27 mouse cellular contexts compared by ENCODE assay signal in genomic region chr10:128601499-128601898, GRCm38 (mm10).
"Had no signal": no experiment of that assay in that cellular context is flagged by ENCODE, and none has a peak within 500 bp of the region (broad histone marks: within the 10 kb centered on the region; RNA-seq: fewer than 3 reads in every experiment).

No protein-coding gene starts in this region.

- ATAC-seq: hindbrain, postnatal 0 days; intestine, embryonic 16.5 days had no signal

- H3K9me3 ChIP-seq: heart, embryonic 13.5 days; heart, embryonic 15.5 days; hindbrain, embryonic 13.5 days; hindbrain, embryonic 15.5 days; kidney, embryonic 15.5 days; limb, embryonic 10.5 days; limb, embryonic 12.5 days; liver, embryonic 13.5 days; liver, embryonic 15.5 days had no signal

- H3K4me2 ChIP-seq: heart, embryonic 11.5 days; heart, embryonic 13.5 days; heart, embryonic 15.5 days; hindbrain, embryonic 13.5 days; hindbrain, embryonic 15.5 days; kidney, embryonic 15.5 days; limb, embryonic 12.5 days; liver, embryonic 11.5 days; liver, embryonic 13.5 days; liver, embryonic 15.5 days had no signal

- DNase-seq: gastrocnemius, postnatal 14 days; gastrocnemius, postnatal 36 days; heart, adult 11 months; heart, adult 2 months; heart, postnatal 14 days; heart, postnatal 36 days; kidney, adult 11 months; kidney, adult 9 months; kidney, postnatal 14 days; kidney, postnatal 36 days; layer of hippocampus, adult 9-11 months; layer of hippocampus, postnatal 36 days; liver, embryonic 13.5 days had no signal

- H3K36me3 ChIP-seq: heart, embryonic 13.5 days; heart, embryonic 15.5 days; hindbrain, embryonic 13.5 days; hindbrain, embryonic 15.5 days; kidney, embryonic 15.5 days; limb, embryonic 10.5 days; limb, embryonic 12.5 days; liver, embryonic 13.5 days; liver, embryonic 15.5 days had no signal

- H3K27ac ChIP-seq: heart, adult 2 months; heart, embryonic 13.5 days; heart, embryonic 15.5 days; hindbrain, embryonic 13.5 days; hindbrain, embryonic 15.5 days; hindbrain, postnatal 0 days; kidney, embryonic 15.5 days; kidney, postnatal 0 days; left cerebral cortex, adult 2 months; limb, embryonic 10.5 days; limb, embryonic 12.5 days; liver, embryonic 13.5 days; liver, embryonic 15.5 days had no signal

- H3K4me1 ChIP-seq: heart, embryonic 13.5 days; hindbrain, embryonic 13.5 days; hindbrain, embryonic 15.5 days; kidney, embryonic 15.5 days; limb, embryonic 10.5 days; limb, embryonic 12.5 days; liver, embryonic 15.5 days had no signal

- H3K9ac ChIP-seq: heart, embryonic 13.5 days; heart, embryonic 15.5 days; hindbrain, embryonic 13.5 days; hindbrain, embryonic 15.5 days; kidney, embryonic 15.5 days; limb, embryonic 12.5 days; liver, embryonic 13.5 days; liver, embryonic 15.5 days had no signal

- H3K4me3 ChIP-seq: heart, adult 2 months; heart, embryonic 13.5 days; heart, embryonic 15.5 days; hindbrain, embryonic 13.5 days; hindbrain, embryonic 15.5 days; kidney, embryonic 15.5 days; left cerebral cortex, adult 2 months; limb, embryonic 10.5 days; limb, embryonic 12.5 days; liver, embryonic 13.5 days; liver, embryonic 15.5 days had no signal

- H3K27me3 ChIP-seq: heart, embryonic 13.5 days; heart, embryonic 15.5 days; hindbrain, embryonic 13.5 days; hindbrain, embryonic 15.5 days; kidney, embryonic 15.5 days; limb, embryonic 12.5 days had no signal
